Mouse (Mus musculus) frontal cortex, postnatal 10 days (tissue): ENCODE measurements around the gene Pgls.

Experiments used
- DNase-seq, 2 experiments: peaks; one replicate each; pipeline ENCODE4 v3.0.0; 2022; ENCODE audit warnings: low spot score in 2 of 2, mixed read lengths in 1 of 2

The Pgls gene

GRCm38 (mm10) chr8:71569366-71570290 is 22.3 kb upstream of the Pgls start:
- peak; percentile 87 to 88 for DNase-seq

GRCm38 (mm10) chr8:71570291-71570954 is 21.6 kb upstream of the Pgls start:
- DNase-seq = peak; percentile 93 to 96

- no peak for DNase-seq
Observed at GRCm38 (mm10) chr8:71572077-71572476, 19.9 kb upstream of the Pgls start.

- peak; percentile 83 to 89 for DNase-seq
Observed at GRCm38 (mm10) chr8:71572847-71573633, 18.9 kb upstream of the Pgls start.

- no peak for DNase-seq
Observed at GRCm38 (mm10) chr8:71574426-71574825, 17.6 kb upstream of the Pgls start.

GRCm38 (mm10) chr8:71575020-71575419 is 17.0 kb upstream of the Pgls start:
- no peak for DNase-seq

- no peak for DNase-seq
Observed at GRCm38 (mm10) chr8:71577856-71578387, 14.1 kb upstream of the Pgls start.

- no peak for DNase-seq
Observed at GRCm38 (mm10) chr8:71579009-71579408, 13.0 kb upstream of the Pgls start.

GRCm38 (mm10) chr8:71579476-71579875 is 12.5 kb upstream of the Pgls start:
- DNase-seq = no peak

GRCm38 (mm10) chr8:71580201-71580600 is 11.8 kb upstream of the Pgls start:
- DNase-seq = no peak

- no peak for DNase-seq
Observed at GRCm38 (mm10) chr8:71586891-71587290, 5.1 kb upstream of the Pgls start.

- no peak for DNase-seq
Observed at GRCm38 (mm10) chr8:71588762-71589161, 3.2 kb upstream of the Pgls start.

- no peak for DNase-seq
Observed at GRCm38 (mm10) chr8:71591017-71591416, 959 bp upstream of the Pgls start.

- DNase-seq = peak; percentile 73 to 79
Observed at GRCm38 (mm10) chr8:71592374-71593170, 596 bp downstream of the Pgls start.

GRCm38 (mm10) chr8:71593556-71594323 is 1.8 kb downstream of the Pgls start:
- no peak for DNase-seq

- DNase-seq = no peak
Observed at GRCm38 (mm10) chr8:71594324-71594722, 2.3 kb downstream of the Pgls start.

GRCm38 (mm10) chr8:71595862-71596261 is 3.9 kb downstream of the Pgls start:
- peak; percentile 70 to 84 for DNase-seq

GRCm38 (mm10) chr8:71596384-71596783 is 4.4 kb downstream of the Pgls start:
- no peak for DNase-seq

- no peak for DNase-seq
Observed at GRCm38 (mm10) chr8:71596798-71597197, 4.8 kb downstream of the Pgls start.

GRCm38 (mm10) chr8:71597451-71597850 is 5.5 kb downstream of the Pgls start, which contains the start of gene Fam129c:
Fam129c (plus strand) TSS chr8:71597648.
- DNase-seq = no peak
